Comparison of ENCODE assay signal across 8 mouse cellular contexts in genomic region chr3:141838864-141839263, GRCm38 (mm10).
DNase-seq lines count a peak whose midpoint lies in the region; ATAC-seq and TF ChIP-seq lines count a peak whose summit lies in the region.

No protein-coding gene starts in this region.

- no peak overlapping the region for H3K9ac ChIP-seq in kidney, embryonic 16.5 days (replicated peaks; ENCODE audit: low read length)
- H3K9ac ChIP-seq in kidney, embryonic 15.5 days, result no peak overlapping the region
- H3K9ac ChIP-seq in forebrain, embryonic 15.5 days (replicated peaks), result no peak overlapping the region

- H3K4me2 ChIP-seq in kidney, embryonic 16.5 days (replicated peaks; ENCODE audit: low read depth, low read length), result no peak overlapping the region
- H3K4me2 ChIP-seq in kidney, embryonic 15.5 days, result no peak overlapping the region
- no peak overlapping the region for H3K4me2 ChIP-seq in forebrain, embryonic 15.5 days (replicated peaks)

- no peaks in the 10 kb centered on the region for H3K4me1 ChIP-seq in kidney, embryonic 16.5 days (ENCODE audit: insufficient read depth, low read length)
- H3K4me1 ChIP-seq in kidney, embryonic 15.5 days, result no peaks in the 10 kb centered on the region
- peaks cover 6% of the 10 kb centered on the region; the same call in 1 of the 2 replicates for H3K4me1 ChIP-seq in E14TG2a.4 (replicated peaks; ENCODE audit: low read depth, low read length)
- no peaks in the 10 kb centered on the region for H3K4me1 ChIP-seq in forebrain, embryonic 15.5 days

- WGBS in kidney, embryonic 16.5 days, result 44% methylated on average over 7 of the region's 7 CpGs
- WGBS in kidney, embryonic 15.5 days, result 47% methylated on average over 7 of the region's 7 CpGs
- 44% methylated on average over 7 of the region's 7 CpGs for WGBS in forebrain, embryonic 15.5 days

- no peaks in the 10 kb centered on the region for H3K36me3 ChIP-seq in kidney, embryonic 16.5 days (ENCODE audit: insufficient read depth, low read length)
- peaks cover 8% of the 10 kb centered on the region for H3K36me3 ChIP-seq in kidney, embryonic 15.5 days
- no peaks in the 10 kb centered on the region for H3K36me3 ChIP-seq in E14TG2a.4 (ENCODE audit: insufficient read depth, low read length)
- no peaks in the 10 kb centered on the region for H3K36me3 ChIP-seq in forebrain, embryonic 15.5 days

- ATAC-seq in kidney, embryonic 16.5 days (ENCODE audit: low FRiP score, low TSS enrichment), result peak; percentile 27; the same call in 1 of the 2 replicates
- ATAC-seq in kidney, embryonic 15.5 days (replicated peaks; ENCODE audit: low FRiP score), result no peak
- peak; percentile 62; the same call in 1 of the 2 replicates for ATAC-seq in cerebellum, adult (ENCODE audit: insufficient number of reproducible peaks, low FRiP score, low TSS enrichment)
- peak; percentile 68 for ATAC-seq in forebrain, embryonic 15.5 days (replicated peaks)

- peak; percentile 86 for TF ChIP-seq CTCF in E14TG2a.4 (conservative IDR thresholded peaks at IDR 0.05; ENCODE audit: low read length)

- H3K27me3 ChIP-seq in kidney, embryonic 16.5 days (ENCODE audit: insufficient read depth, low read length), result no peaks in the 10 kb centered on the region
- no peaks in the 10 kb centered on the region for H3K27me3 ChIP-seq in kidney, embryonic 15.5 days
- H3K27me3 ChIP-seq in E14TG2a.4 (ENCODE audit: insufficient read depth, low read length), result no peaks in the 10 kb centered on the region
- no peaks in the 10 kb centered on the region for H3K27me3 ChIP-seq in forebrain, embryonic 15.5 days

- H3K9me3 ChIP-seq in kidney, embryonic 16.5 days (ENCODE audit: low read length), result no peaks in the 10 kb centered on the region
- H3K9me3 ChIP-seq in kidney, embryonic 15.5 days (replicated peaks), result no peaks in the 10 kb centered on the region
- no peaks in the 10 kb centered on the region for H3K9me3 ChIP-seq in E14TG2a.4 (ENCODE audit: low read length)
- no peaks in the 10 kb centered on the region for H3K9me3 ChIP-seq in forebrain, embryonic 15.5 days

- no peak overlapping the region for H3K27ac ChIP-seq in kidney, embryonic 16.5 days (ENCODE audit: low read length)
- no peak overlapping the region for H3K27ac ChIP-seq in kidney, embryonic 15.5 days
- no peak overlapping the region for H3K27ac ChIP-seq in forebrain, embryonic 15.5 days (replicated peaks)

- H3K4me3 ChIP-seq in kidney, embryonic 16.5 days (ENCODE audit: low read length), result no peak overlapping the region
- H3K4me3 ChIP-seq in kidney, embryonic 15.5 days (replicated peaks), result no peak overlapping the region
- no peak overlapping the region for H3K4me3 ChIP-seq in E14TG2a.4 (replicated peaks; ENCODE audit: low read length)
- H3K4me3 ChIP-seq in forebrain, embryonic 15.5 days, result no peak overlapping the region

- peak; percentile 66 for DNase-seq in mesoderm, embryonic 11.5 days (ENCODE audit: low read depth, low spot score)
- no peak for DNase-seq in natural killer cell, adult 2 months (ENCODE audit: low spot score in 2 of 2)
- DNase-seq in urinary bladder, postnatal 36 days (ENCODE audit: low spot score in 2 of 2), result no peak
